Mouse (Mus musculus): ENCODE data around the gene Gmip. TPM values are rescaled to one million over a fixed set of nuclear protein-coding genes. Genes with fewer than 3 reads are reported as not detected.
A peak's percentile ranks its signal among the peaks of the same experiment; 100 is the strongest.

Gmip gene
- total and polyA plus RNA-seq, 3 experiments, result 25.4 to 81.8 (median 48.1) TPM

DNA sequence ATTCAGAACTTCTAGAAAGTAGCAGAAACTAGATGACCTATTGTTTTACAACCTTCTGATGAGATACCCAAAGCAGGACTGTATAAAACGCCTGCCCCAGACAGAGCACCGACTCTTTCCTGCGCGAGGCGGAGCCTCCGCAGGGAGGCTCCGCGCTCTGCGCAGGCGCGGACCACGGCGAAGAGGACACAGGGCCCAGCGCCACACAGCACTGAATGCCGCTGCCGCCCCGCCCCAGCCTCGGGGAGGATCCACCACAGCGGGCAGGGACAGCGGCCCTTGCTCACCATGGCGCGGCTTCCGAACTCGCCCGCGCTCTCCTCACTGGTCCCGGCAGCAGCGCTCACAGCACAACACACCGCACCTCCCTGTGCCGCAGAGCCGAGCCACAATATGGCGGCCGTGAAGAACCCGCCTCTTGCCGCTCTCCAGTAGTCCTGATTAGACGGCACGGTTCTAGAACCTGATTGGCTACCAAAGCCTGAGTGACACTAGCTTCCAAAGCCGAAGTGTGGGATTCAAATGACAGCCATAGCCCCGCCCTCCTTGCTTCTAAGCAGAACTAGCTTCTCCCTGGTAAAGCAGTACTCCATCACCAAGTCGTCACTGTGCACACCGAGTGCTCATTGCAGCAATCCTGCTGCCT lies 33.9 kb upstream of the Gmip start, which contains the start of gene Gm20422:
TSS of gene Gm20422 (minus strand) at position 384 of the 646 bp plus-strand sequence.
- in situ Hi-C loops (cut with MboI; ENCODE audit: low pct_ligation_motif_present, low pct_unique_long_range_greater_than_20kb, low sequenced_read_pairs), result no loop called here
- no peaks in the 10 kb centered on the region for H3K27me3 ChIP-seq (replicated peaks)
- peak within 1 kb of the TSS; percentile 72 for H3K9ac ChIP-seq (ENCODE audit: insufficient read depth, low read depth)
- DNase-seq (ENCODE audit: extremely low read depth), result peak; percentile 99
- H3K79me2 ChIP-seq (replicated peaks; ENCODE audit: control insufficient read depth, extremely low read depth, insufficient read depth, poor library complexity, severe bottlenecking), result peaks cover 42% of the 10 kb centered on the region
- peaks cover 11 to 34% of the 10 kb centered on the region in 2 experiments for H3K36me3 ChIP-seq (replicated peaks in 1 of 2; ENCODE audit: control insufficient read depth in 1 of 2, insufficient read depth in 1 of 2, low read length in 1 of 2)
- no peaks in the 10 kb centered on the region for H3K9me3 ChIP-seq (replicated peaks; ENCODE audit: low read length)
- H3K4me3 ChIP-seq (replicated peaks in 1 of 3; ENCODE audit: low read depth in 2 of 3, low read length in 2 of 3, poor library complexity in 1 of 3), result peak within 1 kb of the TSS; percentile 60 to 90 (median 77)
- 0 out of 2 replicates have a peak, but pooled peaks have one; percentile 27 for TF ChIP-seq KAT2A (IDR thresholded peaks at IDR 0.05; ENCODE audit: insufficient replicate concordance, low read length)
- TF ChIP-seq CHD2 (IDR thresholded peaks at IDR 0.05; ENCODE audit: low read length), result peak; percentile 37; the same call in 1 of the 2 replicates
- peak; percentile 52 for TF ChIP-seq ELF1 (IDR thresholded peaks at IDR 0.05; ENCODE audit: low read depth, low read length)
- peak; percentile 90 for TF ChIP-seq NRF1 (IDR thresholded peaks at IDR 0.05; ENCODE audit: low read depth, low read length)
- TF ChIP-seq ZKSCAN1 (IDR thresholded peaks at IDR 0.05; ENCODE audit: borderline replicate concordance, low read depth, low read length), result no peak
- TF ChIP-seq MYC (IDR thresholded peaks at IDR 0.05; ENCODE audit: low read depth, low read length), result peak; percentile 56
- no peak for TF ChIP-seq ZNF384 (IDR thresholded peaks at IDR 0.05; ENCODE audit: low read depth, low read length)
- TF ChIP-seq JUND (conservative IDR thresholded peaks at IDR 0.05; ENCODE audit: low read depth, low read length), result no peak
- TF ChIP-seq IRF4 (IDR thresholded peaks at IDR 0.05; ENCODE audit: low read depth, low read length), result peak; percentile 40; the same call in 1 of the 2 replicates
- peak; percentile 75 for TF ChIP-seq HCFC1 (IDR thresholded peaks at IDR 0.05; ENCODE audit: low read depth, low read length)
- TF ChIP-seq CHD1 (IDR thresholded peaks at IDR 0.05; ENCODE audit: low read depth, low read length), result no peak
- no peak for TF ChIP-seq CTCF (conservative IDR thresholded peaks at IDR 0.05 in 1 of 2, IDR thresholded peaks at IDR 0.05 in 1 of 2; ENCODE audit: low read depth in 2 of 2, low read length in 2 of 2)
- TF ChIP-seq MAX (IDR thresholded peaks at IDR 0.05; ENCODE audit: low read length), result peak; percentile 65; the same call in 1 of the 2 replicates
- TF ChIP-seq POLR2AphosphoS2 (IDR thresholded peaks at IDR 0.05; ENCODE audit: low read depth, low read length), result peak; percentile 97
- TF ChIP-seq E2F4 (IDR thresholded peaks at IDR 0.05; ENCODE audit: insufficient replicate concordance, low read depth, low read length), result peak; percentile 54; the same call in 1 of the 2 replicates
- TF ChIP-seq PAX5 (IDR thresholded peaks at IDR 0.05; ENCODE audit: low read length), result no peak
- TF ChIP-seq USF1 (IDR thresholded peaks at IDR 0.05; ENCODE audit: low read depth, low read length), result no peak
- peak; percentile 85; the same call in 1 of the 2 replicates for TF ChIP-seq SIN3A (IDR thresholded peaks at IDR 0.05; ENCODE audit: low read length)
- peak; percentile 99 for TF ChIP-seq POLR2A (IDR thresholded peaks at IDR 0.05; ENCODE audit: low read depth, low read length)
- TF ChIP-seq EP300 (IDR thresholded peaks at IDR 0.05; ENCODE audit: low read length), result no peak
- no peak for TF ChIP-seq USF2 (conservative IDR thresholded peaks at IDR 0.05; ENCODE audit: low read depth, low read length)
- TF ChIP-seq SMC3 (IDR thresholded peaks at IDR 0.05; ENCODE audit: low read depth, low read length), result no peak
- no peak for TF ChIP-seq RAD21 (IDR thresholded peaks at IDR 0.05; ENCODE audit: low read depth, low read length)
- no peak for TF ChIP-seq ETS1 (conservative IDR thresholded peaks at IDR 0.05; ENCODE audit: low read depth, low read length)
- no peak for TF ChIP-seq ZC3H11A (IDR thresholded peaks at IDR 0.05; ENCODE audit: low read depth, low read length)
- no peak for TF ChIP-seq GABPA (IDR thresholded peaks at IDR 0.05; ENCODE audit: insufficient replicate concordance, low read depth, low read length)
- TF ChIP-seq UBTF (IDR thresholded peaks at IDR 0.05; ENCODE audit: low read depth, low read length), result no peak
- TF ChIP-seq MAZ (IDR thresholded peaks at IDR 0.05; ENCODE audit: low read depth, low read length), result peak; percentile 38; the same call in 1 of the 2 replicates
- TF ChIP-seq BHLHE40 (IDR thresholded peaks at IDR 0.05; ENCODE audit: low read depth, low read length), result no peak
- no peak for TF ChIP-seq JUN (IDR thresholded peaks at IDR 0.05; ENCODE audit: insufficient read depth, low read depth, low read length)
- no peak for TF ChIP-seq RCOR1 (conservative IDR thresholded peaks at IDR 0.05; ENCODE audit: low read depth, low read length)
- TF ChIP-seq MEF2A (IDR thresholded peaks at IDR 0.05; ENCODE audit: borderline replicate concordance, low read depth, low read length), result peak; percentile 61; the same call in 1 of the 2 replicates
- TF ChIP-seq ZMIZ1 (IDR thresholded peaks at IDR 0.05; ENCODE audit: low read depth, low read length), result peak; percentile 96
- peak; percentile 70 for TF ChIP-seq TCF12 (IDR thresholded peaks at IDR 0.05; ENCODE audit: low read depth, low read length)
- TF ChIP-seq MXI1 (IDR thresholded peaks at IDR 0.05; ENCODE audit: low read depth, low read length), result peak; percentile 78; the same call in 1 of the 2 replicates
- no peak for TF ChIP-seq MAFK (IDR thresholded peaks at IDR 0.05; ENCODE audit: insufficient replicate concordance, low read length)
- TF ChIP-seq TBP (conservative IDR thresholded peaks at IDR 0.05; ENCODE audit: low read depth, low read length), result peak; percentile 81
- TF ChIP-seq NELFE (IDR thresholded peaks at IDR 0.05; ENCODE audit: low read depth, low read length), result peak; percentile 97
- dilution Hi-C loops (cut with MboI; ENCODE audit: extremely low pct_ligation_motif_present, extremely low pct_unique_long_range_greater_than_20kb, low sequenced_read_pairs), result no loop called here
- peak within 1 kb of the TSS; percentile 93 for H3K27ac ChIP-seq (ENCODE audit: insufficient read depth, low read depth)
- peaks cover 5 to 28% of the 10 kb centered on the region in 2 experiments for H3K4me1 ChIP-seq (ENCODE audit: control insufficient read depth in 1 of 2, insufficient read depth in 2 of 2)
- peak within 1 kb of the TSS; percentile 72 for H3K4me2 ChIP-seq (ENCODE audit: insufficient read depth, low read depth, poor library complexity, severe bottlenecking)
